Mouse (Mus musculus) gonadal fat pad, adult 2 months (tissue): ENCODE measurements at regions not wholly inside any gene's neighbourhood (a gene's known extent, or its start where the extent isn't known, plus 50 kb on each side); places are given as distances from the start of the nearest gene placed in this dataset.
"Not testable (repeated sequence)": the region's sequence is repeated elsewhere in the genome, so short reads cannot be mapped to it uniquely, and the experiment has no call there.

ENCODE experiments used
- DNase-seq: peaks from one replicate; pipeline ENCODE4 v3.0.0-alpha.2; 2012; ENCODE audit warnings: low read depth

DNA sequence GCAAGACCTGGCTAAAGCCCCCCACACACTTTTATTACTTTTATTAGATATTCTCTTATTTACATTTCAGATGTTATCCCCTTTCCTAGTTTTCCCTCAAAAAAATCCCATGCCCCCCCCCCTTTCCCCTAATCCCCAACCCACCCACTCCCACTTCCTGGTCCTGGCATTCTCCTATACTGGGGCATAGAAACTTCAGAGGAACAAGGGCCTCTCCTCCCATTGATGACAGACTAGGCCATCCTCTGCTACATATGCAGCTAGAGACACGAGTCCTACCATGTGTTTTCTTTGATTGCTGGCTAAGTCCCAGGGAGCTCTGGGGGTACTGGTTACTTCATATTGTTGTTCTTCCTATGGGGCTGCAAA, 116.8 kb downstream of the Rfpl4b start:
- DNase-seq: not testable (repeated sequence)

DNA sequence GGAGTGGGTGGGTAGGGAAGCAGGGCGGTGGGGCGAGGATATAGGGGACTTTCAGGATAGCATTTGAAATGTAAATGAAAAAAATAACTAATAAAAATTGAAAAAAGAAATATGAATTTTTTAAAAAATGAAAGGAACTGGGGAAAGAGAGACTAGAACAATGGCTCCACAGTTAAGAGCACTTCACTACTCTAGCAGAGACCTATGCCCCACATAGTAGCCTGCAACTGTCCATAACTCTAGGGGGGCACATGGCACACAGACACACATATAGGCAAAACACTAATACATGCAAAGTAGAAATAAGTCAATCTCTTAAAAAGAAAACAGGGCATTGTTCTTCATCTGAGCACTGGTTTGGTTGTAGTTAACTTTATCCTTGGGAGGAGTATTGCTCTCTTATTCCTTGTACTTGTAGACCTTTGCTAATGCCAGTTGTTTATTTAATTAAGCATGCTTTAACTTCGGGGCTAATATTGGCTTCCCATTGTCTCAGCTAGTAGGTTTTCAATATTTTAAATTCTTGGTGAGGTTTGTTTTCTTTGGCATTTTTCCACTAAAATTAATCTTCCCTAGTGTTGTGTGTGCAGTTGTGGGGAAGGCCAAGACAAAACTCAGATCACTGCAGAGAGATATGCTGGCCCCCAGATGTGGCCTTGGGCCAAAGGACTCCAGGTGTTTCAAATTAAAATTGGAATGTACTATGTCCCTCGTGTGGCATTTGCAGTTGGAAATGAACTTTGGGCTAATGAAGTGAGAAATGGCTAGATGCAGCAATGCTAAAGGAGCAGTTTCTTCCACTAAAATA, 117.4 kb downstream of the Rfpl4b start:
- DNase-seq: no peak

DNA sequence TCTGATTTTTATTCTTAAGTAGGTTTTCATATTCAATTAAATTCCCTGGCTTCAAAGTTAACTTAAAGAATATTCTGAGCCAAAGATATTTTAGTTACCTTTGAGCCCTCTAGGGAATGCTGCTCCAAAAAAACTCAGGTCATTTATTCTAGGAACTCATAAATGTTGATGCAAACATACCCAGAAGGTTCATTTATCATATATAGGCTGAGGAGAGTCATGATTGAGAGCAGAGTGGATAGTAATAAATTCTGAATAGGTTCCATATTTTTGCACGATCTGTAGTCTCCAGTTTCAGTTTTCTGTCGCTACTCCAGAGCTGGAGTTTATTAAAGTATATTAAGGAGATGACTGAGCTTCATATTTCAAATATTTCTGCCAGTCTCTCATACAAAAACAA, 144.1 kb downstream of the Rfpl4b start:
- DNase-seq: no peak

DNA sequence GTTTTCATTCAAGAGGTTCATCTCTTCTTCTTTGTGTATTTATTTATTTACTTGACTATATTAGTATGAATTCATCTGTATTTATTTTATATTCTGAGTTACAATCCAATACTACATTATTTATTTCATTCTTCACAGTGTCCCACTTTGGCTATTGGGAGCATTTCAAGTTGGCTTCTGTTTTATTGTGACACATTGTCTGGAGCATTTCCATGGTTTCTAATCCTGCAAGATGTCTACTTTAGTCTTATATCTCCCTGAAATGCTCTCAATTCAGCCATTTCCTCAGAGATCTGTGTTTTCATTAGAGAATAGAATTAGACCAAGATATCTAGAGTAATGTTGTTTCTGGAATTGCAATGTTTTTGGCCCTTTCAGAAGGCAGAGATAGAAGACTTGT, 153.0 kb downstream of the Rfpl4b start:
- DNase-seq: no peak

DNA sequence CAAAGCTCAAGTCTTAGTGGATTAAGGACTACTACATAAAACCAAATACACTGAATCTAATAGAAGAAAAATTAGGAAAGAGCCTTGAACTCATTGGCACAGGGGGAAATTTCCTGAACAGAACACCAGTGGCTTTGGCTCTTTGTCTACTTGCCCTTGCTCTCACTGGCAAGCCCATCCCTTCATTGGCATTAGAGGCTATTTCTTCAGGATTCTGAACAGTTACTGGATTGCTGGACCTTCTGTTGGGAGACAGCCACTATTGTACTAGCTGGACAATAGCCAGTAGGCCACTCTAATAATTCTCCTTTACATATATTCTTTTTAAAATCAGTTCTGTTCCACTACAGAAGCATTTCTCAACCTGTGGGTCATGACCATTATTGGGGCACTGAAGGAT, 153.7 kb downstream of the Rfpl4b start:
- DNase-seq: no peak

DNA sequence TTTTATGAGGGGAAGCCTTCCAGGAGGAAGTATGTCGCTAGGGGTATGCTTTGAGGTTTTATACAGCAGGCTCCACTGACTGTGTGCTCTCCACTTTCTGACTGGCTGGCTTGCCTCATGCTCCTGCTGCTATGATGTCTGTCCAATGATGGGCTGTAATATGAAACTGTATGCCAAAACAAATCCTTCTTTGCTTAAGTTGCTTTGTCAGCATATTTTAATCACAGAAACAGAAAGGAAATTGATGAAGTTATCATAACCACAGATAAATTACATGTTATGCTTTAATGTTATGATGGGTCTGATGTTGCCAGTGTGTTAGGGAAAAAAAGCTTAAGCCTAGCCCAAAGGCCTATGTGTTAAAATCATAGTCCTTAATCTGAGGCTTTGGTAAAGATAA, 185.9 kb downstream of the Rfpl4b start:
- DNase-seq: no peak

DNA sequence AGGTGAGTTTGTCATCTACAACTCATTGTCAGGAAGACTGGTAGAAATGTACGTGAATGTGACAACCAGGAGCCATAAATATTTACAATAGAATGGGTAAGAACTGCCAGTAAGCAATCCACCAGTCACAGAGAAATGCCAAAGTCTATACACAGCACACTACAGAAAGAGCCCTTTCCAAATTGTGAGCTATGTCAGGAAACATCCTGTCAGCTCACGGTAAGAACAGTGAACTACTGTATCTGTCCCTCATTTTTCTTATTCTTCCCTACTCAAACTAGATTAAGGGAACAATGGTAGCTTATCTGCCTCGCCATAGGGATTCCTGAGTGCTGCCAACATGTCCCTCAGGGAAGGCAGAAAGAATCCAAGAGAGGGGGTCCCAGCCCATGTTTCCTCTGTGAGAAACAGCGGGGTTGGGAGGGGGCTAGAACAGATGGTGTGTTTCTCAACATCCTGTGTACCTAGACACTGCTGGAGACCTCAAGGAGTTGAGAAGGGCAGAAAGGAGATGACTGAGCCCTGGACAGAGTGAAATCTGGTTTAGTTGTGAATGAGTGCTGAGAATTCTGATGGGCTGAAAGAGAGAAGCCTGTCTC, 191.6 kb downstream of the Rfpl4b start:
- DNase-seq: no peak

DNA sequence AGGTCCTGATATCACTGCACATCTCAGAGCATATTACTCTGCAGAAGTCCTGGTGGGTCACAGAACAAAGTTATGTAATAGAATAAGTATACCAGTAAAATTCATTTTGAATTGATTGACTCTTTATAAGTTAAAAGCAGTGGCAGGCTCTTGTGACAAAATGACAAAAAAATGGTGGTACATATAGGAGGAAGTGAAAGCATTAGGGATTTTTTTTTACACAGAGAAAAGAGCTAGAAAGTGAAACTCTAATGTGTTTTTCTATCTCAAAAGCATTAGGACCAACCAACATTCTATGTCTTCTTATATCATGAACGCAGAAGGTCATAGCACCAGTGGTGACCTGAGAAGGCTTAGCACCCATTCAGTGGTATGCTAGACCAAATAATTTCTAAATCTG, 198.2 kb downstream of the Rfpl4b start:
- no peak for DNase-seq

DNA sequence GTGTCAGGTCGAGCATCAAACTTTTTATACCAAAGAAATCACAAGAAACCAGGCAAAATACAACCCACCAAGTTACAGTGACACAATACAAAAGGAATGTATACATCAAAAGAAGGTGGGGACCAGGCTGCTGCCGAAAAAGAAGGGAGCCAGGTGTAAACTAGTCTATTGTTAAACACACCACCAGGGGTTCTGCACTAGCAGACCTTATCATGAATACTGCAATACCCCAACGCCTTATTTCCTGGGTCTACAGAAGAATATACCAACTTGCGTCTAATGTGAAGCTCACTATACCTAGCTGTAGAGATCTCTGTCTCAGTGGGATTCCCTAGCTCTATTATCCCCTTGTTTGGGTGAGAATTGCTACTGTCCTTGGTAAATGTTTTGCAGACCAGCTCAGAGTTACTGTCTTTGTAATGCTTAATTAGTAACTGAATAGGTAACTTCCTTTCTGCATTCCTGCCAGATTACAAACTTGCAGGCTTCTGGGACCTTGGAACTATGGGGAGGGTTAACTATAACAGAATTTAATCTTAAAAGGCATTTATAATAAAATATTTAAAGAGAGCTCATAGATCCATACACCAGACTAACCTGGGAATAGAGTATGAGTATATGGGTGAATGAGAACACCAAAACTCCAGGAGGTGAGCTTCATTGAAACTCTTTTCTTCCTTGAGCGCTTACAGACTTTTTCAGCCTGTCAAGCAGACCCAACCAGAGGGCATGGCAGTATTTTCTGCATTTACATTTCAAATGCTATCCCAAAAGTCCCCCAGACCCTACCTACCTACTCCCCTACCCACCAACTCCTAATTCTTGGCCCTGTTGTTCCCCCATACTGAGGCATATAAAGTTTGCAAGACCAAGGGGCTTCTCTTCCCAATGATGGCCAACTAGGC, 211.7 kb downstream of the Rfpl4b start:
- DNase-seq: no peak

DNA sequence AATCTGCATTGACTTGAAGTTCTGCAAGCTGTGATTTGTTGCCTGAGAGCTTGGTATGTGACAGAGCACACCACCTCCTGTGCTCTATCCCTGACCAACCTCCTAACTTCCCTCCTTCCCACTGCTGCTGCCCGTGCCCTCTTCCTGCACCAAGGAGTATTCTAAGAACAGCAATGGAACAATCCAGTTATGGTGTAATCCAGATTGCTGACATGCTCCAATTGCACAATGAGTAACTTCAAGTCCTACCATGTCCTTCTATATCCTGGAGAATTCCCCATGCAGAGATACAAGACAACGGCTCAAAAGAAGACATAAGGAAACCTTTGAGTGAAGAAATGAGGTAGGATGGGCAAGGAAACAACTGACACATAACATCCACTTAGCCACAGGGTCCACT, 235.5 kb downstream of the Rfpl4b start:
- peak; percentile 59 for DNase-seq

DNA sequence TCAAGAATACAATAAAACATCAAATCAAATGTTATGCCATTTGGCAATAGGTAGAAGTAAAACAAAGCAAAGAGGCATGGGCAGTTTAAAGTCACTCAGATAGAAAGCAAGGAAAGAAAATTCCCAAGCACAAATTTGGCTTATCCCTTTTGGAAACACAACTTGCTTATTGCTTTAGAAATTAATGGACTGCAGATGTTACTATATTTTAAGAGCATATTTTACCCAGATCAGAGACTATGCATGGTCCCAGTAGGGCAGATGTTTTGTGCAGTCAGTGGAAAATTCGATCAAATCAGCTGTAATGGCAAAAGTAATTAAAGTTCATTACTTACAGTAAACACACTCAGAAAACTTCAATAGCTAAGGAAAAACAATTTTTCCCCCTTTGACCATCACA, 245.9 kb downstream of the Rfpl4b start:
- no peak for DNase-seq

DNA sequence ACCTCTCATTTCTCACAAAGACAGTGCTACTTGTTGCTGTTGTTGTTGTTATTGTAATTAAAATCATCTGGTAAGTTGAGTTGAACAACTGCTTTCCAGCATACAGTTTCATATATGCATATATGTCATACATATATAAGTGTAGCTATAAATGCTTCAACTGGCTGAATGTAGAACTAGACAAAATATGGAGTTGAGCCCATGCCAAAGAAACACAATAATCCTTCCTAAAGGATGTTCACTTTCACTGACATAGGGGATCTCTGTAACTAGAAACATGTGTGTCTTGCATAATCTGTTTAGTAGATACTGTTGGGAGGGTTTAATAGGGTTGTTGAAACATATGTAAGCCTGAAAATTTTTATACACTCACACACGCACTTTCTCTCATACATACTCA, 247.9 kb downstream of the Rfpl4b start:
- DNase-seq: no peak

DNA sequence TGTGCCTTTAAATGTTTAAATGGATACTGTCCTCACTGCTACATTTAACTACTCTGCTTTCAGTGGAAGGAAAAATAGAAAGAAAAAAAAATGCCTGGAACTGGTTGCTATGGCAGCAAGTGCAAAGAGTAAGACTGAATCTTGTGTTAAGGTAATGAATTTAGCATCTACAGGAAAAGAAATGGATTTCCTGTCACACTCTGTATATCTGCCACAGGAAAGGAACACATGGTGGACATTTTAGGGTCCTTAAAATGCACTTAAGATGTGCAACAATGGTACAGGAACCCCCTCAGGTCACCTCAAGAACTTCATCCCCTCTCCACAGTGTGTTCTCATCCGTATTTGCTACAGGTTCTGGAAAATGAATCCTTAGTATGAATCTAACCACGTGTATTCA, 248.4 kb downstream of the Rfpl4b start:
- DNase-seq: no peak

DNA sequence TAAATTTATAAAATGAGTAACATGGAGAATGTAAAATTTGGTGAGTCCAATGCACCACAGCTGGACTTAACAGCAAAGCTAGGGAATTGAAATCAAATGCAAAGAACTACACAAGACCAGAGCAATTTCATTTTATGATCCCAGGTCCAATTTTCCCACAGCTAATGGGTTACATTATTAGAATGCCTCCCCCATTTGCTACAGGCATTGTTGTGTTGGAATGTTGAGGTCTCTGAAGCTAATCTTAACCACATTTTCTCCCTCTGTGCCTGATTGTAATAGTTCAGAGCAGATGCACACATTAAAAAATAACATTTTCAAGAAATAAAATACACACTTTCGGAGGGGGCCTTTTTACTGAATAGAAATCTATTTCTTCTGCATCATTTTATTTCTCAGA, 254.3 kb downstream of the Rfpl4b start:
- no peak for DNase-seq

DNA sequence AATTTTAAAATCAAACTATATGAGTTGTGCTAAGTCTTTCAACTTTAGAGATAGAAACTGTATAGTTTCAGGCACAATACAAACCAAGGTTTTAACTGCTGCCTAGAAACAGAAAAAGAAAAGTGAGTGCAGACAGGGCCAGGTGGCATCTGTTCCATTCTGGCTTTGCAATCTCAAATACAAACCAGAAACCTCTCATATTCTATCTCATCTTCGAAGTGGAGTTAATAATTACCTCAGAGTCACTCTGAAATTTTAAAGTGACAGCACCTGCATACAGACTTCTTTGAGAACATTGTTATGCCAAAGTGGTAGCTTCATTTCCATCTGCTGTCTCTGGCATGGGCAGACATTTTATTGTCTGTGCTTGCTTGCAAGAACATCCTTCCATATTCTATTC, 255.2 kb downstream of the Rfpl4b start:
- DNase-seq: no peak

DNA sequence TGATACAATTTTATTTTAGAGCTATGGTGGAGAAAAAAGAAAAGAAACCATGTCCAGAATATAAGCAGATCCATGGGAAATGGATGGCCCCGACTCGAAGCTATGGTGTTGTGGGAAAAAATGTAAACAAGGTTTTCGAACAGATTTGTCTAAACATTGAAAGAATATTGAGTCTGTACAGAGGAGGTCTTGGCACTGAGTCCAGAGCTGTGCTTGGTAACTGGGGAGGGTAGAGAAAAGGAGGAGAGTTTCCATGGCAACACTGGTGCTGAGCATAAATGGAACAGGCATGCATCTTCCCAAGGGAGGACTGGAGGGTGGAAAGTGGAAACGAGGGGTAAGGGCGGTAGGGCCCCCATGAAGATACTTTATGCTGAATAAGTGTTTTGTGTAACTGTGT, 266.5 kb downstream of the Rfpl4b start:
- DNase-seq: no peak

DNA sequence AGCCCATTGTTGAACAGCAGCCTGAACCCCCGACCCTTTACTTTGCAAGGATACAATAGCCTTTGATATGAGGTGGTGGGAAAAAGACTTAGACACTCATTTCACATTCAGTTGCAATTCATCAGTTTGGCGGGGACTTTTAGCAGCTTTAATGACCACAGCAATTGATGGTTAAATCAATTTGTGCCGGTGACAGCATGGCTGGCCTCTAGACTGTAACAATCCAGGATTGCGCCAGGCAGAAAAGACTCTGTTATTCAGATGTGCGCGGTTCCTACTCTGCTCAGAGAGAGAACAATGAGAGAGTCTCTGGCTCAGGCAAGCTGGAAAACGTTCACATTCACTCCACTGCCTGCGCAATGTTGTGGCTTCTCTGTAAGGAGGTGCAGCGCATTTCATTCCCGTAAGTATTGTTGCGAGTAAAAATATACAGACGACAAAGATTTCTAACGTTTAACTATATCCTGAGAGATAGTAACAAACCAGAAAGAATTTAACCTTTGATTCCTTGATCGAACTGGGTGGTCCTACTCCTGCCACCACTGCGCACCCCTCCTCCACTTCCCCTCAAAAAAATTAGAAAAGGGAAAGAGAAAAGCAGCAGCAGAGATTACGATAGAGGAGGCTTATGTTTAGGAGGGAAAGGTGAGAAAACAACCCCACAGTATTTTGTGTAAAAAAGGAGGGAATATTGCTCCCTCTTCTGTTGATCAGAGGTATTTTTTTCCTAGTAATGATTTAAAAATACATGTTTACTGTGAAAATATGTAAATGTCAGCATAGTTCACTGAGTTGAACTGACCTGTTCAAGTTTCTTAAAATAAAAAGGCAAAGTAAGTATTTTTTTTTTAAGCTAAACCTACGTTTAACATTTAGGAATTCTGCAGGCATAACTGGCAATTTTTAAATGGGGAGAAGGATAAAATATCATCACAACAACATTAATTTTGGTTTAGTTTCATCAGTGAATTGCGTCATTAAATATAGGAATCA, 267.6 kb downstream of the Rfpl4b start:
- no peak for DNase-seq

DNA sequence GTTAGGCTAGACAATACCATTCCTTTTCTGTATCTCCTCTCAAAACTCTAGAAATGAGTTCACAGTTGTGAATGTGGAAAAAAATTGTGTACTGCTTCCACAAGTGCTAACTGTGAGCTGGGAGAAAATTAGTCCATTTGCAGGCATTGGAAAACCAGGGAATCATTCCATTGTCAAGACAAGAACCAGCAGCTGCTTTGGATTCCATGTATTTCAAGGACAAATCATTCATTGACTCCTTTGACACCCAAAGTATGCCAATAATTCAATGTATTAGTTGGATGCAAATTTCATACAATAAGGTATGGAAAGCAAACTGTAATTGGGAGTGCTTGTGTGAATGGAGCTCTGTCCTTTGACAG, 268.3 kb downstream of the Rfpl4b start:
- DNase-seq: no peak

DNA sequence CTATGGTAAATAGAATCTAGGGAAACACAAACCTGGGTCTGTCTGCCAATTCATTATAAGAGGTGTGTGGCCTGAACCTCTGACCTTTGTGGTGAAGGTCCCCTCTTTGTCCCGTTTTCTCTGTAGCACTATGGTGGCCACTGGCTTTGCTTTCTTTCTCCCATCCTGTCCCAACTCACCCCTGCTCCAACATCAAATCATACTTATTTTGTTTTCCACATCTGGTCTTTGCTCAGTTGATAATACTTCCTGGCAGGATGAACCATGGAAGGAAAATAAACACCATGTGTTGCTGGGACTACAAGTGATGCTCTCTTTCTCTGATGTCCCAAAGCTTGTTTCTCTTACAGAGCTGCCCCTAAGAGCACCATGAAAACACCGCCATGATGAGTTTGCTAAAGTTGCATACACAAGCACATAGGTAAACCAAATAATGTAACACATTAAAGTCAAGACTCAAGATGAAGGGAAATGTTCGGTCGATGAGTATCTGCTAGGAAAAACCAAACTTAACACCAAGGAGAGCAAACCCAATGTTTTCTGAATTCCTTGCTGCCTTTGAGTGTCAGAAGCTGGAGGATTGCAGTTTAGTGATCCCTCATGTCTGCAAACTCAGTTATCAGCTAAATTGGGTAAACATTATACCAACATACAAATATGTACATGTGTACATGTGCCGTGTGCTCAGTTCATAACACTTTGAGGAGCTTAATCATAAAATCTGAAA, 269.1 kb downstream of the Rfpl4b start:
- no peak for DNase-seq

DNA sequence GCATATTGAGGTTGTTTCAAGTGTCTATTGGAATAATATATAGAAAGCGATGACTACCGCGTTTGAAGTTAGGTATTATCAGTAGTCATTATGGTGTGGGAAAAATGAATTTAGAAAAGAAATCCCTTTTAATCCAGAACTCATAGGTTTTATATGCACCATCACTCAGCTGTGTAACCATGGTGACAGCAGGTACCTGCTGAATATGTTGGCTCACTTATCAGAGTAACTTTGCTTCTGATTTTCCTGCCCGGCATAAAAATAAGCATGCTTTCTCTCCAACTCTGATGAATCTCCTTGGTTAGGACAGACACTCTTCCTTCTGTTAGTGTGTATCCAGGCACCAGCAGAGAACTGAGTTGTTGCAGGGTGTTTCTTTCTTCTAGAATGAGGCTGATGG, 281.5 kb downstream of the Rfpl4b start:
- no peak for DNase-seq

DNA sequence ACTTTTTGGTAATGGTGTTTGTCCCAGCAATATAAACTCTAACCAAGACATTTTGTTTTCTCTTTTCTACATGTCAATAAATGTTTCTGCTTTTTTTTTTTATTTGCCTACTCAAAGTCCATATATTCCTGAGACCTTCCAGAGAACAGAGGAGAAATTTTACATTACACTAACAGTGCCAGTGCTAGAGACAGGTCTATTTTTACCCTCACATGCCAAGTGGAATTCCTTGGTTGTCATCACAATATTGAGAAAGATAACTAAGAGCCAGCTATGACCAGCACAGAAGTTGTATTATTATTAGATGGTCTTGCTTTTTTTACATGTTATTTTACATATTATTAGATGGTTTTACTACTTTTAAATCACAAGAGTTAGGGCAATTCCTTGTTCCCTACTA, 282.8 kb downstream of the Rfpl4b start:
- DNase-seq: no peak
